Mouse (Mus musculus) 3134 (cell line): ENCODE measurements around the gene Glis3.

Source experiments
- DNase-seq: peaks from one replicate; pipeline ENCODE4 v3.0.0-alpha.2; 2011; ENCODE audit warnings: low spot score; ENCODE audit not compliant: insufficient read length; ENCODE audit errors: extremely low read depth

Gene Glis3

DNA sequence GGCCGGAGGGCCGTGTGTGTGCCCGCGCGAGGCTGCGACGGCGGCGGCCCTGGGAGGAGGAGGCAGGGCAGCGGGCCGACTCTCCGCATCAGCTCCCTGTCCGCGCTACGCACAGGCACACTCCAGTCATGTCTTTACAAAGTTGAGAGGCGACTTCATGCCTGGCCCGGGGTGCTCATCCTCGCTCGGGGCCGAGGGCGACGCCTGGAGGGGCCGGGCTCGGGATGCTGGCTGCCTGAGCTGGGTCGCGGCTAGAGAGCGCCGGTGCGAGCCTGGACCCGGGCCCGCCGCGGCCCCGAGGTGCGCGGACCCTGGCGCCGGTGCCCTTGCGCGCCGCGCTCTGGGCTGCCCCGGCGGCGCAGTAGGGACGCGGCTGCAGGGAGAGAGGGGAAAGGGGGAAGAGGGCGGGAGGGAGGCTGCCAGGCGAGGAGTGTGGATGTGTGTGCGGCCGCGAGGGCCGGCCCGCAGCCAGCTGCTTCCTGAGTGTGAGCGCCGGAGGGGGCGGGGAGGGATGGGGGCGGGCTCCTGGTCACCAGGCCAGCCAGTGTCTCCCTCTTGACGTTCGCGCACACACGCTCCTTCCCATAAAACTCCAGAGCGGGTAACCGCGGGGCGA, at the start of gene Glis3:
Gene Glis3 (minus strand): TSS at position 302 of the 616 bp plus-strand sequence.
- DNase-seq: peak; percentile 92

DNA sequence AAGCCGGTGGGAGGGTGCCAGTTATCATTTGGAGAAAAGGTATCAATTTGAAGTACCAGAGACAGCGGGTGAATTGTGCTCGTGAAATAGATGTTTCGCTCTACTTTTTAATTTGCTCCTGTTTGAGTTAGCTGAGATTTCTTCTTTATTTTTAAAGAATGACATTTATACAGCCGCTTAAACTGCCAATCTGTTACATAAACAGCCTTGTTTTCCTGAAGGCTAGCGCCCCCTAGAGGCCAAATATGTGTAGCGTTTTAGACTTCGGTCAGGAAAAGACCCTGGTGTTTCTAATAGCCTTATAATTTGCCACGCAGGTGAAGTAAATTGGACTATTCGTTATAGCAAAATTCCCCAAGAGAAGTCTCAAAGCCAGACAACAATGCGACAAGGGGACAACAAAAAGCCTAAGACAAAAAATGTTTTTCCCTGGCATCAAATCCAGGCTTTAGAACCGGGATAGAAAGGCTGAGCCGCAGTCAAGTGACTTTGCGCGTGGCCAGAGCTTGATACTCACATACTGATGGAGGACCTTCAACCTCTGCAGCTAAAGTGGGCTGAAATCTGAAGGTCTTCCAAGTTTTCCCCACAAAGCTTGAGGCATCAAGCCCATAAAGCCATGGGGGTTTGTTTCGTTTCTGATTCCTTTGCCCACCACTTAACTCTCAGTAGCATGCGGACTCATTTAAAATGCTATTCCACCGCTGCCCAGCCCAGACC, 46.4 kb upstream of the Glis3 start:
- no peak for DNase-seq

DNA sequence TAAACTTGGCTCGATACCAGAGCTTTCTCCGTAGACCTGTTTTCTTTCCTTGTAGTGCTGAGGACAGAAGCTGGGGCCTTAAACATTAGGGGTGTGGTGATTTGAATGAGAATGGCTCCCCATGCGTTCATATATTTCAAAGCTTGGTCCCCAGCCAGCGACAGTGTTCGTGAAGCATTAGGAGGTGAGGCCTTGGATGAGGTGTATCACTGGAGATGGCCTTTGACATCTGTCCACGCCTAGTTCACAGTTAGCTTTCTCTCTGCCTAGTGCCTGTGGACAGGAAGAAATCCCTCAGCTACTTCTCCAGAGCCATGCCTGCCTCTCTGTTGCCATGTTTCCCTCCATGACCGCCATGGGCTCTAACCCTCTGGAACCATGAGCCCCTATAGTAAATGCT, 44.8 kb upstream of the Glis3 start:
- no peak for DNase-seq

DNA sequence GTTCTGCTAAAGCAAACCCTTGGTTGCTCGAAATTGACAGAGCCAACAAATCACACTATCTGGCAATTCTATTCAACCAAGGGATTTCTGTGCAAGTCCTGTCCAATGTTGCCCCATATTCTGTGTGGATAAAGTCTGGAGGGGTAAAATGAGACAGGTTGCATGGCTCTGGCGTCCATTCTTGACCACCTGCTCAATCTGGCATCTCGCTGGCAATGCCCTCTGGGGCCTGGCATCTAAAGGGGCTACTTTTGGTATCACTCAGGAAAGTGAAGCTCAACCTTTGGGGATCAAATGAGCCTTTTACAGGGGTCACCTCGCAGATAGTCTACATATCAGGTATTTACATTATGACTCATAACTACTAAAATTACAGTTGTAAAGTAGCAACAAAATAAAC, 42.7 kb upstream of the Glis3 start:
- no peak for DNase-seq

DNA sequence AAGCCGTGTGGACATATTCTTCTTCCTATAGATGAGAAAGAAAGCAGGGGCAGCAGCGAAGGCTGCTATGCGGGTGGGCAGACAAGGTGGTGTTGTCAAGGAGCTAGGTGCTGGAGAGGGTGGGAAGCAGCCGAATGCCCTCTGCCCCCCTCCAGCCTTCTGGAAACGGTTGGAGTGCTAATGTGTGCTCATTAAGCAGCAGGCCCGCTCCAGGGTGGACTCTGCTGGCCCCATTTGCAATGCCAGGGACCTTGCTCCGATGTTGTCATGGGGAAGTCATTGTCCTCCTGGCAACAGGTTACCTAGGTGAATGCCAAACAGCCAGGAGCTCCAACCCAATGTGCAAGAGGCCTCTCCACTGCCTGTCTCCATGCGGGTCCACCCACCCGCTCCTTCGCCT, 42.0 kb upstream of the Glis3 start:
- no peak for DNase-seq

DNA sequence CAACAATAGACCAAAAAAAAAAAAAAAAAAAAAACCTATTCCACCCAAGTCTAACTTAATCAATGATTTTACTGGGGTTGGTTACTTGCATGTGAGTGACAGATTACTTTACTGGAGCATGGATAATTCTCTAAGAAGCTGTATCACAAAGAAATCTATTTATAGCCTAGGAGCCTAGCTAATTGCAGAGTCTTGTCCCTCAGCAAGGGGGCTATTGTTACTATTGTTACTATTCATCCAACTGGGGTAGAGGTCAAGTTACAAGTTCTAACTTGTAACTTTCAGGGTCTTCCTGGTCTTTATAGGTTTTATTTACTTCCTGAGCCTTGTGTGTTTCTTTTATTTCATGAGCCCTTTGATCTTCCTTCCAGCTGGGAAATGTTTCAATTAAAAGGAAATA, 40.1 kb upstream of the Glis3 start:
- DNase-seq: no peak

DNA sequence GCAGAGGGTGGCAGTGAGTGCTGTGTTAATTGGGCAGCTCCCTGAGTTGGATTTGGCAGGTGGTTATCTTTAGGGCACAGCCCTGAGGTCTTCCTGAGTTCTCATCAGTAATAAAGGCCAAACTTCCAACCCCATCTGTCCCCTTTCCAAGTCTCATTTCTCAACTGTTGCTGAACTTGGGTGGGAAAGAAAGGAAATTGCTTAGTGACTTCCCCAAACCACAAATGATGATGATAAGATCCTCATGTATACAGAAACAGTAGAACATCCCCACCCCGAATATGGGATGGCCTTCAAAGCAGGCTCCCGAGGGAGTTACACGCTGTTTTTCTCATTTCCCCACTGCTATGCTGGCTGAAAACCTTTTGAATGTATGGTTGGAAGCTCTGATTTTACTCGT, 34.8 kb upstream of the Glis3 start:
- no peak for DNase-seq

DNA sequence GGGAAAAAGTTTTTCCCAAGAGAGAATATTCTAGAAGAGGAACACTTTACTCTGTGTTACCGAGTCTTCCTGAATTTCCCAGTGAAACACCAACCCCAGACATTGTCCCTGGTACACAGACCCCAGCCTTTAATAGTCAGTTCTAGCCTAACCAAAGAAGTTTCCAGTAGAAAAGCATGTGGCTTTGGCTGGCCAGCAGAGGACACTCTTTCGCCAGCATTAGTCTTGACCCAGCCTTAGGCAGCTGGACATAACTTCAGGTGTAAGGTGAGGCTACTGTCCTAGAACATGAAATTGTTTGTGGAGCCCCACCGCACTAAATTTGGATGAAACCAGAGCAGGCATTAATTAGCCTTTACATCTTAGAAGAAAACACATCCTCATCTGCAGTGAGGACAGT, 17.8 kb upstream of the Glis3 start:
- DNase-seq: no peak

DNA sequence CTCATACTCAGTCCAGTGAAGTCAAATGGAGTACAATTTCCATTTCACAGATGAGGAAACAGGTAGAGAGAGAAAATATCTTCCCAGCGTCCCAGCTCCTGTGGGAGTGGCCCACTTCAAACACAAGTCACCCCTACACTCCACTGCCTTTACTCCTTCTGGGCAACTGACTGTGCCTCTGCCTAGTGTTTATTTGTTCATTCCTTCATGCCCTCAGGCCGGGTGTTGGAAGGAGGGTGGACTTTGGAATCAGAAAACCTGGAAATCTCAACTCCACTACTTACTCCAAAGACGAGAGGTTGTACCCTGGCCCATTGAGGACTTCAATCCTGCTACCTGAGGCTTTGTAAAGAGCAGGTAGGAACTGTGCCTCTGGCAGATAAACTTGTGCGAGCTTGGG, 6.5 kb upstream of the Glis3 start:
- DNase-seq: no peak

DNA sequence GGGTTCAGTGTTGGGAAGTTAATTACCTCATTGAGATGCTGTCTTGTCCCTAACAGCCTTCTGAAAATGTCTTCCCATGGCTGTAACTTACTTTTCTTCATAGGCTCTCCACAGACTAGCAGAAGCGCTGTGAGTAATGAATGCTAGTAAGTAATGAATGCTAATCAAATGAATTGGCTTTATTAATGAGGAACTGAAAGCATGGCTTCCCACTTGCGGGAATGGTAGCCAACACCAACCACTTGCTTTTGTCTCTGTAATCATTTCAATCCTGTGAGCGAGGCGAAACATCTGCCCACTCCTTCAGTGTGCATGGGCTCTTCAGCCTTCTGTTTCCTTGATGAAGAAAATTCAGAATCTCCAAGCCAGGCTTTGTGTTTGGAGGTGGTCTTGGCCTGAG, 5.6 kb upstream of the Glis3 start:
- no peak for DNase-seq

DNA sequence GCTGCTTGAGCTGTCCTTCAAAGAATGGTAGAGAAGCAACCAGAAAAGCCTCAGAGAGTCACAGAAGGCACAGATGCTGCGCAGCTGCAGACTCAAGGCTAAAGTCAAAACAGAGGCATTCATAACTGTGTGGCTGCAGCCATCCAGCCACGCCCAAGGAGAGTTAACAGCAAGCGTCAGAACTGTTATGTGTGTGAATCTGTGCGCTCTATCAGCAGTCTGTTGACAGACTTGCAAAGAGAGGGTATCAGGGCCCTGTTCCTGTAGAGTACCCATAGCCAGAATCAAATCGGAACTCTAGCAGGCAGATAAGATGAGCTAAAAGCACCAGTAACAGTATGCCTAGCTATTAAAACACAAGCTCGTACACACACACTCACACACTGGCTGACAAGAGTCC, 4.5 kb upstream of the Glis3 start:
- DNase-seq: no peak

DNA sequence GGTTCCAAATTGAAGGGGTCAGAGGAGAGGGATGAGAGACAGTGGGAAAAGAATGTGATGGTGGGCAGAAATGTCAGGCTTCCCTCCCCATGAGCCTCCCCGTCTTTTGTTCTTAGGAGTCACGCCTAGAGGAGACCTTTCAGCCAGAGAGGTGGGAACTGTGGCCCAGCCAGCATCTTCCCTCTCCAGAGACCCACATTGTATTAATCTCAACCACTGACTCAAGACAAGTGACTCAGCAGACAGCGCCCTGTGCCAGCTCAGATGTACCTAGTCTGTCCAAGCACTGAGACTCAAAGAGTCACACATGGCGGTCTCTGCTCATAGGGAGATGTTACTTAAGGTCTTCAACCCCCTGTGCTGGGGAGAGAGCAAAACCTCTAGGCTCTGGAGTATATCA, 3.5 kb upstream of the Glis3 start:
- peak; percentile 60 for DNase-seq

DNA sequence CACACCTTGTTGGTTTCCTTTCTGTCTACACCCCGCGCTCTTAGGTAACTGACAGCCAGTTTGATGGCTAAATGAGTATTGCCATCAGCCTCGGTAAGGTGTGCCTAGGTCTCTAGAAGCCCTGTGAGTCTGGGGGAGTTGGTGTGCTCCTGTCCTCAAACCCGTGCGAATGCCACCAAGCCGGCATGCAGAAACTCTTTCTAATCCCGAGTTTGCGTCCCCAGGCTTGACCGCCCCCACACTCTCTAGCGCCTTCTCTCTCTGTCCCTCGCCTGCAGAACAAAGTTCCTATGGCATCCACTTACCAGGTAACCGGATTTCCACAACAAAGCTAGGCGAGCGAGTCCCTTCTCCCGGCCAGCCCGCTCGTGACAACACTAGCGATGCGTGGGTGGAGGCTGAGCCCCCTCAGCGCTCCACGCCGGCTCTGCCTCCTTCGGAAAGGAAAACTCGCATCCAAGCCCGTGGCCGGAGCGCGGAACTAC, 544 bp downstream of the Glis3 start:
- no peak for DNase-seq

DNA sequence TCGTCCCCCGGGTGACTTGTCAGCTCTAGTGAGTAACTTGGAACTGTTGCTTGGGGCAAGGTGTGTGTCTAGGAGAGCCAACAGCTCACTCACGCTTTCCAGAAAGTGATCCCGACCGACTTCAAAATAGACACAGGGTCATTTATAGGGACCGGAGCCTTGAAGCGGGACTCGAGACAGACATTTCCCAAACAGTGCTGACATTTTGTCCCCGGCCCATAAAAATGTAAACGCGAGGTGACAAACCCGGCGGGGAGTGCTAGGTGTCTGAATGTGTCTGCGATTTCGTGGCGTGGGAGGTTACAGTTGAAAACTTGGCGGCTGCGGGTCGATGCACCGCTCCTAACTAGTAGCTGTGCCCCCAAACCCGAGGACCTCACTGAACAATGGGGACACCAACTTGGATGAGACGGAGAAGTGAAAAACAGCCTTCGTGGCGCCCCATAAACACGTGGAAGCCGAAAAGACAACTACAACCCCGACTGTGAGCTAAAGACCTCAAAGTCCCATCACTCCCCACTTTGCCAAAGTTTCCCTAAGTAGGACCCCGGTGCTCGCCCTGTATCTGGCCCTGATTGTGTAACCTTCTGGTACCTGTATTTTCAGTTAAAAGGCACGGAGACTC, 1.1 kb downstream of the Glis3 start:
- DNase-seq: peak; percentile 31

DNA sequence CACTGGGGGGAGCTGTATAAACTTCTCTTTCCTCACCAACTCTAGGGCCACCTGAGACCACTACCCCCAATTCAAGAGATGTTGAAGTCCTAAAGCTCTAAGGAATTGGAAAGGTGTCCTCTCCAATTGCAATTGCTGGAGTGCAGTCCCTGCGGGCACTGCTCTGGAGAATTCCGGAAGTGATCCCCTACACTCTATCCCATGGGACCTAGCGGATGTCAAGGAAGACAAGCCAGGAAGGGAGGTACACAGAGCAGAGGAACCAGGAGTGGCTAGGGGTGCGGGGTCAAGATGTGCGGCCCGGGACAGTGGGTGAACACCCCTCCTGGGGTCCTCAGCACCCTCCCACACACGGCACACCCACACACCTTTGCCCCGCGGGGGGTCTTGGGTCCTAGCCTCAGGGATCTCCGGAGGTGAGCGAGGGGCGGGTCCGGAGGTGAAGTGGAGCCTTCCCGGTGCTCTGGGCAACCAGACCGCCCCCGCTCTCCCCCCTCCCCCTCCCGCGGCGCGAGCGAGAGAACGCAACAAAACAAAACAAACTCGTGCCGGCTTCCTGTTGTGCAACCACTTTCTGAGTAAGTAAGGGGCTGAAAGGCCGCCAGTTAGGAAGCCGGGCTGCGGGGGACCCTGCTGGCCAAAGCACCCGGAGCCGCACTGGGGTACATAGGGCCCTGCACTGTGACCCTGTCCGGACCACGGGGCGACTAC, 2.0 kb downstream of the Glis3 start:
- DNase-seq: peak; percentile 85

DNA sequence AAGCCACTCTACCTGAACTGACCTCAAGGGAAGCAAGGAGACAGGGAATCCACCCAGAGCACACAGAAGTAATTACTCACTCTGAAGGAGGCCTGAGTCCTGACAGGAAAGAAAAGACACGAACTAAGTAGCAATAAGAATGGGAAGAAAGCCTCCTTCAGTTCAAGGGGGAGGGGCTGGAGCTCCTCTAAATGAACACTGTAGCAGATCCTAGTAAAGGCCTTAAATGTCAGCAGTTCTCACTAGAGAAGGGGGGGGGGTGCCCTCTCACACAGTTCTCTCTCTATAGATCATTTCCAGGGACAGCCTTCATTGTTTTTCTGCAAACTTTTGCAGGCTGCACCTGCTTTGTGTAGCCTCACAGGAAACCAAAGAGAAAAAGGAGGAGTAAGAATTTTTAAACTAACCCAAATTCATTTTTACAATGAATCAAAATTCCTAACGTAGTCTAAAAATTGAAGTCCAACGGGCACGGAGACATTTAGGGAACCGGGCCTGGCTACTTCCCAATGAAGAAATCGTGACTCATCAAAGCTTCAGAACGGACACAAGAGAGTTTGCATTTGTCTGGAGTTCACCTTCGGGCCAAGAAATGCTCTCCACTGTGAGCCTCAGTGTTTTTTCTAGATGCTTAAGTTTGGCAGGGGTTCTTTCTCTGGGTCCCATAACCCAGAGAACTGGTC, 2.7 kb downstream of the Glis3 start:
- no peak for DNase-seq

DNA sequence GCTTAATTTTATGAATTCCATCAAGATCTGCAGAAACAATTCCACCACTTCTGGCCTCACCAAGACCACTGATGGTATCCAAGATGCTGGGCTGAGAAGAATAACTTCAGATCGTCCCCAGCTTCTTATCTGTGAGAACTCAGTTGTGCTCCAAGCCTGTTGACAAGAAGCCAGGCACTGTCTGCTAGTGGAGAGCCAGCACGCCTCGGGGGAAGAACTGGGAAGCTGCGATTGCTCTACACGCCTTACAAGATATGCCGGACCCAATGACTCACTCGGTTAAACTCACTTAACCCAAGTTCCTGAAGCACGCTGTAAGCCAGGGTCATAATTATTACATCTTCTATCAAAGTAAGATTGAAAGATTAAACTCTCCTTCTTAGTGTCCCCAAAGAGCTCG, 16.1 kb downstream of the Glis3 start:
- DNase-seq: no peak

DNA sequence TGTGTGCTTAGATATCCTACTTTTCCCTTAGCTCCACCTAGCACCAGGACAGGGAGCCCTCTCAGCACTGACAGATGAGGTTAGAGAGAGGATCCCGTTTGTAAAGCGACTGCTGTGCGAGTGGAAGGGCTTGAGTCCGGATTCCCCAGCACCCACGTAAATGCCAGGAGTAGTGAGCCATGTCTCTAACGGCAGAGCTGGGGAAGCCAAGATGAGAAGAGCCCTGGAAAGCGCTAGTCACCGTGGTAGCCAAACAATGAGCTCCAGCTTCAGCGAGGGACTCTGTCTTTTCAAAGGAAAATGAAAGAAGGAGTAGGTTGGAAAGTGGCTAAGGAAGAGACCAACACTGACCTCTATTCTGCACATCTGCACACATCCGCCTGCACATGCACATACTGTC, 16.7 kb downstream of the Glis3 start:
- DNase-seq: no peak

DNA sequence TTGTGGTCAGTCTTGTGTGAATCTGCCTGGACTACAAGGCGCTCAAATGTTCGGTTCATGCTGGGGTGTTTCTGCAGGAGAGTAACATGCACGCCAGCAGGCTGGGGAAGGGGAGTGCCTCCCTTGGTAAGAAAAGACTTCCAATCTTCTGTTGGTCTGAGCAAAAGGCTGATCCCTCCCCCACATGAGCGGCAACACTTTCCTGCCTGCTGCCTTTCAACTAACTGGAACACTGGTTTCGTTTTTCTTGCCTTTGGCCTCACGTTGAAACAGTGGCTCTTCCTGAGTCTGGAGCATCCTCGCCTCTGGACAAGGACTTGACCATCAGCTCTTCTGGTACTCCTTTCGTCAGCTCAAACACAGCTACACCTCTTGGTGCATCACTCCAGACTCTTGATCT, 17.4 kb downstream of the Glis3 start:
- no peak for DNase-seq

DNA sequence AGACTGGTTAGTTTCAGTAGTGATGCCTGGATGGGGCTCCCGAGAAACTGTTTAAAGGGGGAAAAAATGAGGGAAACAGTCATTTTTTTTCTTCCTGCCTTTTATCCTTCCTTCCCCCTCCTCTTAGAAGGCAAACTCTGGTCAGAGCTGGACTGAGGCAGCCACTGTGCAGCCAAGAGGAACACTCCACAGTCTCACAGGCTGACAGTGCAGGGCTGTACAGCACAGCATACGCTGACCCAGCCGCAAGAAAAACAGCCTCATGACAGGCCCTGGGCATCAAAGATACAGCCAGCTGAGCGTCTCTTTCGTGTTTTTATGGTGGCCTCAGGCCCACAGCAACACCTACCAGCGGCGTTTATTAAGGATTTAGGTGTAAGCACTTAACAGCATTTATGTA, 19.0 kb downstream of the Glis3 start:
- DNase-seq: no peak

DNA sequence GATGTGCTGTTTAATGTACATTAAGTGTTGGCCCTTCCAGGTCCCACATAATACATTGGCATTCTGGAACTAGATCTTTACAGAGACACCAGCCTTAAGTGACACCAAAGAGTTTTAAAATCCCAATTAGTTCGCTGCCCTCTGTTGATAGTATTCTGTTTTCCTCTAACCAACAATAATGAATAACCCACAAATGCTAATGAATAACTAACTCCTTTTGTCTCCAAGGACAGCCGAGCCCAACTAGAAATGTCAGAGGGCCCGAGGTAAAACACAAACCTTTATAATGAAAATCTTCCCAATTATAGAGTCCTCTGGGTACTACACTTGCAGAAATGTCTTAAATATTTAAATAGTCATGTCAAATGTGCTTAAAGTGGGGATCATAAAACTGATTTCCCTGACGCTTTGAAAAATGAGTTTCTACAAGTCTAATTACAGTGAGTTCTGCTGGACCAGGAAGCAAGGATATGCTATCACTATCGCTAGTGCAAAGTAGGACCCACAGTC, 22.1 kb downstream of the Glis3 start:
- no peak for DNase-seq
